In the genomic region with DNA sequence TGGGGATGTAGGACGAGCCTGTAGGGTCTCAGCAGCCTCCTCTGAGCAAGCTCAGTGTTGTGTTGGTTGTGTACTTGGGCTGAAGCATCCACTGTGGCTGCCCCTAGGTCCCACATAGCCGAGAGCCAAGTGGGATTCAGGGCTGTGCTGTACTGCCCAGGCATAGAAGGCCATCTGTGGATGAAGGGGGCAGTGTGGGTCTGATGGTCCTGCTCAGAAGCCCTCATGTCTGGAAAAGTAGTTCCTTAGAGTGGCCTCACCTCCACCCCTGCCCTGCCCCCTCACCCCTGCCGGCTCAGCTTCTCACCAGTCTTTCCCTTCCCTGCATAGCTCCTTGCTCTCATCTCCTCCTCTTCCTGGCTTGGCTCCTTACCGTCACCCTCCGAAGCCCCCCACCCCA, we compare ENCODE assay signal across 1 mouse cellular context.
TF ChIP-seq lines count a peak whose summit lies in the region.

No protein-coding gene starts in this region.

TF ChIP-seq in CH12.LX, 34 proteins besides CTCF, POLR2A, EP300 and RAD21 (continued from another document):
- no peak for TF ChIP-seq IRF4 (IDR thresholded peaks at IDR 0.05; ENCODE audit: low read depth, low read length)
